Mouse (Mus musculus): Measurements from ENCODE around the gene Ccl2. TPM values are rescaled to one million over a fixed set of nuclear protein-coding genes. Genes with fewer than 3 reads are reported as not detected.

The Ccl2 gene
- polyA plus RNA-seq, 1 experiment from 2014 or later = 0.88 TPM

GRCm38 (mm10) chr11:82072984-82073383, 37.6 kb downstream of the Ccl2 start:
- Histone ChIP-seq H3K9ac (ENCODE audit: low read length) (no peak overlapping the region), H3K4me3 (ENCODE audit: low read depth, low read length) (no peak overlapping the region), H3K4me1 (replicated peaks; ENCODE audit: control insufficient read depth, insufficient read depth, low read length) (no peaks in the 10 kb centered on the region), H3K27ac (ENCODE audit: low read depth, low read length) (no peak overlapping the region), H3K9me3 (ENCODE audit: control insufficient read depth, low read length) (no peaks in the 10 kb centered on the region), H3K36me3 (ENCODE audit: control insufficient read depth, insufficient read depth, low read length) (no peaks in the 10 kb centered on the region), H3K4me2 (ENCODE audit: low read depth, low read length, severe bottlenecking) (no peak overlapping the region), H3K27me3 (ENCODE audit: control insufficient read depth, insufficient read depth, low read length) (no peaks in the 10 kb centered on the region)
- DNase-seq (ENCODE audit: low spot score) (no peak), ATAC-seq (replicated peaks; ENCODE audit: low FRiP score) (no peak)
- whole genome bisulfite sequencing = 84% methylated on average over 3 of the region's 3 CpGs

DNA sequence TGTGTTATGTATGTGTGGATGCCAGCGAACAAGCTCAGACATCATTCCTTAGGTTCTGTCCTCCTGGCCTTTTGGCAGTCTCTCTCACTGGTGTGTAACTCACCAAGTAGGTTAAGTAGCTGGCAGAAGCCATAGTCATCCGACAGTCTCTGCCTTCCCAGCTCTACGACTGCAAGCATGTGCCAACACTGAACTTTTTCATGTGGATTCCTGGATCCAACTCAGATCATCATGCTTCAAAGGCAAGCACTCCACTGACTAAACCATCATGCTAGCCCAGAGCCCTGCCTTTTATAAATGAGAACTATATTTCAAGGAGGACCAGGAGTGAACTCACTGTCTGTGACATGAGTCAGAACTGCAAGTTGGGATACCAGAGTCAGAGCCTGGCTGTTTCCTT, 38.3 kb downstream of the Ccl2 start:
- H3K27me3 ChIP-seq (ENCODE audit: control insufficient read depth, insufficient read depth, low read length) = no peaks in the 10 kb centered on the region
- no peak overlapping the region for H3K4me3 ChIP-seq (ENCODE audit: low read depth, low read length)
- H3K9ac ChIP-seq (ENCODE audit: low read length) = no peak overlapping the region
- H3K4me1 ChIP-seq (replicated peaks; ENCODE audit: control insufficient read depth, insufficient read depth, low read length) = no peaks in the 10 kb centered on the region
- H3K4me2 ChIP-seq (ENCODE audit: low read depth, low read length, severe bottlenecking) = no peak overlapping the region
- ATAC-seq (replicated peaks; ENCODE audit: low FRiP score) = no peak
- no peak for DNase-seq (ENCODE audit: low spot score)
- H3K27ac ChIP-seq (ENCODE audit: low read depth, low read length) = no peak overlapping the region
- H3K9me3 ChIP-seq (ENCODE audit: control insufficient read depth, low read length) = no peaks in the 10 kb centered on the region
- H3K36me3 ChIP-seq (ENCODE audit: control insufficient read depth, insufficient read depth, low read length) = no peaks in the 10 kb centered on the region
- 88% methylated on average over 3 of the region's 3 CpGs for WGBS

DNA sequence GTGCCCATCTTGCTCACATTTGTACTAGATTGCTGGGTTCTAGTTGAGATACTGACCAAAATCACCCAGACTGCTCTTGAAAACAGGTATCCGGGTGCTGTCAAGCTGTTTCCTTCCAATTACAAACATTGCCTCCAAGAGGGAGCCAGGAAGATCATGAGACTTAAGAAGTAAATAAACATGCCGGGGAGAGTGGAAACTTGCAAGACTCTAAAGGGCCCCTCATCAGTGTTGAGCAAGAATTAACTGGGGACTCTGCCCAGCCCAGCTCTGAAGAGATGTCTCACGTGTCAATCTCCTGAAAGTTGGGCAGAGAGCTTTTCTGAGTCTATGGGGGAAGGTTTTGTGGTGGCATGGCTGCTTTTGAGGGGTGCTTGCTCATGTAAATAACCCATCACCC, 41.7 kb downstream of the Ccl2 start:
- H3K9me3 ChIP-seq (ENCODE audit: control insufficient read depth, low read length) = no peaks in the 10 kb centered on the region
- no peaks in the 10 kb centered on the region for H3K4me1 ChIP-seq (replicated peaks; ENCODE audit: control insufficient read depth, insufficient read depth, low read length)
- no peaks in the 10 kb centered on the region for H3K36me3 ChIP-seq (ENCODE audit: control insufficient read depth, insufficient read depth, low read length)
- H3K27me3 ChIP-seq (ENCODE audit: control insufficient read depth, insufficient read depth, low read length) = no peaks in the 10 kb centered on the region
- WGBS = 75% methylated on average over 3 of the region's 3 CpGs
- ATAC-seq (replicated peaks; ENCODE audit: low FRiP score) = no peak
- H3K4me3 ChIP-seq (ENCODE audit: low read depth, low read length) = no peak overlapping the region
- H3K9ac ChIP-seq (ENCODE audit: low read length) = no peak overlapping the region
- no peak overlapping the region for H3K27ac ChIP-seq (ENCODE audit: low read depth, low read length)
- no peak for DNase-seq (ENCODE audit: low spot score)
- no peak overlapping the region for H3K4me2 ChIP-seq (ENCODE audit: low read depth, low read length, severe bottlenecking)

DNA sequence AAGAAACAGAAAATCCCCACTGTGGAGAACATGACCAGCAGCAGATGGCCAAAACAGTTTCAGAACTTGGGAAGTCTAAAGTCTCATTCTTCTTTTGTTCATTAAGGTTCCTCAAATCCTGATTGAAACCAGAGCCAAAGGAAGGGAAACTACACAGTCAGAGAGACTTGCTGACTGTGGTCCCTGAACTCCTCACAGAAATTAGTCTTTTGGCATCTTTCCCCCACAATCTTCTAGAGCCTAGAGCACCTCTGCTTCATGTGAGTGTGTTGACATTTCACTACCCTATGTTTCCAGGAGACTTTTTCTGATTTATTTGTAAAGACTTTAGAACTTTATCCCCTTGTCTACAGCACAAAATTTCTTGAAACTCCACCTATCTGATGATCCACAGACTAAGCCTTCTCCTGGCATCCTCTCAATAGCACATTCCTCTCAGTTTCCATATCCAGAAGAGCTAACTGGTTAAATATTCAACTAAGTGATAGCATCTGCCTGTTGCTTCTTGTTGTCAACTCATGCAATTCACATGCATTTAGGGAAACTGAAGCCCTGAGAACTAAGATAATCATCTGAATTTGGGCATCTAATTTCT, 42.9 kb downstream of the Ccl2 start:
- H3K27ac ChIP-seq (ENCODE audit: low read depth, low read length) = no peak overlapping the region
- no peak overlapping the region for H3K4me3 ChIP-seq (ENCODE audit: low read depth, low read length)
- DNase-seq (ENCODE audit: low spot score) (no peak), ATAC-seq (replicated peaks; ENCODE audit: low FRiP score) (no peak)
- no peaks in the 10 kb centered on the region for H3K9me3 ChIP-seq (ENCODE audit: control insufficient read depth, low read length)
- H3K36me3 ChIP-seq (ENCODE audit: control insufficient read depth, insufficient read depth, low read length) = no peaks in the 10 kb centered on the region
- no peaks in the 10 kb centered on the region for H3K4me1 ChIP-seq (replicated peaks; ENCODE audit: control insufficient read depth, insufficient read depth, low read length)
- H3K9ac ChIP-seq (ENCODE audit: low read length) = no peak overlapping the region
- no peak overlapping the region for H3K4me2 ChIP-seq (ENCODE audit: low read depth, low read length, severe bottlenecking)
- H3K27me3 ChIP-seq (ENCODE audit: control insufficient read depth, insufficient read depth, low read length) = no peaks in the 10 kb centered on the region

GRCm38 (mm10) chr11:82080865-82081264, 45.5 kb downstream of the Ccl2 start:
- H3K4me3 ChIP-seq (ENCODE audit: low read depth, low read length) = no peak overlapping the region
- H3K9me3 ChIP-seq (ENCODE audit: control insufficient read depth, low read length) = no peaks in the 10 kb centered on the region
- no peak overlapping the region for H3K9ac ChIP-seq (ENCODE audit: low read length)
- no peak for ATAC-seq (replicated peaks; ENCODE audit: low FRiP score)
- no peak for DNase-seq (ENCODE audit: low spot score)
- H3K36me3 ChIP-seq (ENCODE audit: control insufficient read depth, insufficient read depth, low read length) = no peaks in the 10 kb centered on the region
- H3K4me2 ChIP-seq (ENCODE audit: low read depth, low read length, severe bottlenecking) = no peak overlapping the region
- H3K27me3 ChIP-seq (ENCODE audit: control insufficient read depth, insufficient read depth, low read length) = no peaks in the 10 kb centered on the region
- WGBS = 76% methylated on average over 3 of the region's 3 CpGs
- H3K4me1 ChIP-seq (replicated peaks; ENCODE audit: control insufficient read depth, insufficient read depth, low read length) = no peaks in the 10 kb centered on the region
- no peak overlapping the region for H3K27ac ChIP-seq (ENCODE audit: low read depth, low read length)

DNA sequence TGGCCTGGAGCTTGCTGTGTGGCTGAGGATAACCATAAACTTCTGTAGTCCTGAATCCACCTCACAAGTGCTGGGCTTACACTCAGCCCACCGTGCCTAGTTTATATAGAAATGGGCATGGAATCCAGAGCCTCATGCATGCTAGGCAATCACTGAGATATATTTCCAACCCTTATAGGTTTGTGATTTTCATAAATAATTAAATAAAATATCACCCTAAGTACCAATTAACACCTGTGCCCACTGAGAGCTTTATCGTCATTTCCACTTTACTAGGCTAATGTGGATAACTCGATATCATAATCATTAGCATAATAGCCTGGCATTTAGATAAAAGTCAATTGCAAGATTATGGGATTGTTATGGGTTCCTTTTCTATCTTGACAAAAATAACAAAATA, 49.0 kb downstream of the Ccl2 start:
- DNase-seq (ENCODE audit: low spot score) (no peak), ATAC-seq (replicated peaks; ENCODE audit: low FRiP score) (no peak)
- H3K9ac ChIP-seq (ENCODE audit: low read length) = no peak overlapping the region
- no peak overlapping the region for H3K4me3 ChIP-seq (ENCODE audit: low read depth, low read length)
- 85% methylated on average over 3 of the region's 3 CpGs for WGBS
- H3K27me3 ChIP-seq (ENCODE audit: control insufficient read depth, insufficient read depth, low read length) = no peaks in the 10 kb centered on the region
- H3K4me1 ChIP-seq (replicated peaks; ENCODE audit: control insufficient read depth, insufficient read depth, low read length) = no peaks in the 10 kb centered on the region
- H3K36me3 ChIP-seq (ENCODE audit: control insufficient read depth, insufficient read depth, low read length) = no peaks in the 10 kb centered on the region
- no peak overlapping the region for H3K27ac ChIP-seq (ENCODE audit: low read depth, low read length)
- H3K9me3 ChIP-seq (ENCODE audit: control insufficient read depth, low read length) = no peaks in the 10 kb centered on the region
- no peak overlapping the region for H3K4me2 ChIP-seq (ENCODE audit: low read depth, low read length, severe bottlenecking)

Other genes with a start within 250 kb of the Ccl2 start
- gene 5530401A14Rik, start 174.9 kb upstream of the Ccl2 start, polyA plus RNA-seq (2014; fragmentation: Nextera tagmentation; extraction: Ambion mirVana) = not detected in 2 replicates
- 0.94 and 1.4 TPM in 2 replicates for gene Asic2, start 67.1 kb upstream of the Ccl2 start, polyA plus RNA-seq (2014; fragmentation: Nextera tagmentation; extraction: Ambion mirVana)
- not detected in 2 replicates for gene Gm17268, start 3.0 kb downstream of the Ccl2 start, polyA plus RNA-seq (2014; fragmentation: Nextera tagmentation; extraction: Ambion mirVana)
- 0.57 TPM in 1 of 2 replicates, not detected in the other for gene Ccl7, start 10.1 kb downstream of the Ccl2 start, polyA plus RNA-seq (2014; fragmentation: Nextera tagmentation; extraction: Ambion mirVana)
- not detected in 2 replicates for gene Ccl11, start 22.3 kb downstream of the Ccl2 start, polyA plus RNA-seq (2014; fragmentation: Nextera tagmentation; extraction: Ambion mirVana)
- 0.87 and 0.91 TPM in 2 replicates for gene Ccl12, start 66.3 kb downstream of the Ccl2 start, polyA plus RNA-seq (2014; fragmentation: Nextera tagmentation; extraction: Ambion mirVana)
- not detected in 2 replicates for gene Ccl8, start 79.6 kb downstream of the Ccl2 start, polyA plus RNA-seq (2014; fragmentation: Nextera tagmentation; extraction: Ambion mirVana)

Data from forebrain, embryonic 11.5 days (tissue).